Mouse (Mus musculus): ENCODE data around the gene Mrpl4. TPM values are rescaled to one million over a fixed set of nuclear protein-coding genes. Genes with fewer than 3 reads are reported as not detected.
A peak's percentile ranks its signal among the peaks of the same experiment; 100 is the strongest.

Gene Mrpl4
- polyA plus RNA-seq, 1 experiment: 45.1 TPM

- H3K9ac ChIP-seq (ENCODE audit: low read depth, poor library complexity, severe bottlenecking): no peak overlapping the region
- peaks cover 3% of the 10 kb centered on the region; the same call in 1 of the 2 replicates for H3K36me3 ChIP-seq (ENCODE audit: control insufficient read depth, insufficient read depth, low read length, poor library complexity, severe bottlenecking)
- peaks cover 9% of the 10 kb centered on the region for H3K4me1 ChIP-seq (ENCODE audit: control insufficient read depth, insufficient read depth, low read length)
- TF ChIP-seq POLR2A (IDR thresholded peaks at IDR 0.05; ENCODE audit: insufficient read depth, low read length) (no peak), EP300 (IDR thresholded peaks at IDR 0.05; ENCODE audit: insufficient read depth, low read depth, low read length) (no peak), CTCF (IDR thresholded peaks at IDR 0.05; ENCODE audit: low read depth, low read length) (no peak)
- H3K27me3 ChIP-seq (ENCODE audit: control insufficient read depth, insufficient read depth, low read length, poor library complexity, severe bottlenecking): no peaks in the 10 kb centered on the region
- no peak overlapping the region for H3K27ac ChIP-seq (ENCODE audit: insufficient read depth, low read length)
- H3K9me3 ChIP-seq (replicated peaks; ENCODE audit: control insufficient read depth, insufficient read depth, low read length, poor library complexity, severe bottlenecking): no peaks in the 10 kb centered on the region
- H3K4me3 ChIP-seq (ENCODE audit: low read depth, low read length): no peak overlapping the region
Observed at GRCm38 (mm10) chr9:21026849-21027248, 24.3 kb downstream of the Mrpl4 start.

DNA sequence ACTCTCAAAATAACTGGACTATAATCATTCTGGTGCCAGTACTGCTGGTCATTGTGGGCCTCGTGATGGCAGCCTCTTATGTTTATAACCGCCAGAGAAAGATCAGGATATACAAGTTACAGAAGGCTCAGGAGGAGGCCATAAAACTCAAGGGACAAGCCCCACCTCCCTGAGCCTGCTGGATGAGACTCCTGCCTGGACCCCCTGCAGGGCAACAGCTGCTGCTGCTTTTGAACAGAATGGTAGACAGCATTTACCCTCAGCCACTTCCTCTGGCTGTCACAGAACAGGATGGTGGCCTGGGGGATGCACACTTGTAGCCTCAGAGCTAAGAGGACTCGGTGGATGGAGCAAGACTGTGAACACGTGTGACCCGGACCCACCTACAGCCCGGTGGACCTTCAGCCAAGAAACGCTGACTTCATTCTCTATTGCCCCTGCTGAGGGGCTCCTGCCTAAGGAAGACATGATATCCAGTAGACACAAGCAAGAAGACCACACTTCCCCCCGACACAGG is 25.3 kb downstream of the Mrpl4 start:
- Histone ChIP-seq H3K4me1 (ENCODE audit: control insufficient read depth, insufficient read depth, low read length) (peaks cover 9% of the 10 kb centered on the region), H3K27ac (ENCODE audit: insufficient read depth, low read length) (no peak overlapping the region), H3K36me3 (ENCODE audit: control insufficient read depth, insufficient read depth, low read length, poor library complexity, severe bottlenecking) (peaks cover 3% of the 10 kb centered on the region; the same call in 1 of the 2 replicates), H3K9ac (ENCODE audit: low read depth, poor library complexity, severe bottlenecking) (no peak overlapping the region), H3K4me3 (ENCODE audit: low read depth, low read length) (no peak overlapping the region), H3K9me3 (replicated peaks; ENCODE audit: control insufficient read depth, insufficient read depth, low read length, poor library complexity, severe bottlenecking) (no peaks in the 10 kb centered on the region), H3K27me3 (ENCODE audit: control insufficient read depth, insufficient read depth, low read length, poor library complexity, severe bottlenecking) (no peaks in the 10 kb centered on the region; the same call in 1 of the 2 replicates)
- no peak for TF ChIP-seq POLR2A (IDR thresholded peaks at IDR 0.05; ENCODE audit: insufficient read depth, low read length)
- no peak for TF ChIP-seq CTCF (IDR thresholded peaks at IDR 0.05; ENCODE audit: low read depth, low read length)
- TF ChIP-seq EP300 (IDR thresholded peaks at IDR 0.05; ENCODE audit: insufficient read depth, low read depth, low read length): peak; percentile 80

DNA sequence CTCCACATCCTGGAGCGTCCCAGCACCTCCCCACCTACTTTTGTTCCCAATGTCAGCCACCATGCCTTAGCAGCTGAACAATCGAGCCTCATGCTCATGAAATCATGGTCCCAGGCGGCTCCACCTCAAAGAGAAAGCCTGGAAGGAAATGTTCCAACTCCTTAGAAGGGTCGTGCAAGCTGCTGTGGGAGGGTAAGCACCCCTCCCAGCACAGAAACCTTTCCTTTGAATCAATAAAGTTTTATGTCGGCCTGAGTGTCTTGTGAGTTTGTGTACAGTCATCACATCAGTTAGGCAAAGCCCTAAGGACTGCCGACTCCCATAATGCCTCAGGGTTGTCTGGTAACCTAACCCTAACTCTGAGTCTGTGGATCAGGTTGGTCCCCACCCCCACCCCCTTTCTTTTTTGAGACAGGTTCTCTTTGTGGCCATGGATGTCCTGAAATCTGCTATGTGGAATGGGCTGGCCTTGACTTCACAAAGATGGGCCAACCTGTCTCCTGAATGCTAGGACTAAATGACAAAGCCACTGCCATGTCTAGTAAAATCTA is 26.1 kb downstream of the Mrpl4 start:
- Histone ChIP-seq H3K27me3 (ENCODE audit: control insufficient read depth, insufficient read depth, low read length, poor library complexity, severe bottlenecking) (no peaks in the 10 kb centered on the region; the same call in 1 of the 2 replicates), H3K4me3 (ENCODE audit: low read depth, low read length) (no peak overlapping the region), H3K27ac (ENCODE audit: insufficient read depth, low read length) (0 out of 2 replicates have a peak overlapping the region, but pooled peaks have one; percentile 10)

DNA sequence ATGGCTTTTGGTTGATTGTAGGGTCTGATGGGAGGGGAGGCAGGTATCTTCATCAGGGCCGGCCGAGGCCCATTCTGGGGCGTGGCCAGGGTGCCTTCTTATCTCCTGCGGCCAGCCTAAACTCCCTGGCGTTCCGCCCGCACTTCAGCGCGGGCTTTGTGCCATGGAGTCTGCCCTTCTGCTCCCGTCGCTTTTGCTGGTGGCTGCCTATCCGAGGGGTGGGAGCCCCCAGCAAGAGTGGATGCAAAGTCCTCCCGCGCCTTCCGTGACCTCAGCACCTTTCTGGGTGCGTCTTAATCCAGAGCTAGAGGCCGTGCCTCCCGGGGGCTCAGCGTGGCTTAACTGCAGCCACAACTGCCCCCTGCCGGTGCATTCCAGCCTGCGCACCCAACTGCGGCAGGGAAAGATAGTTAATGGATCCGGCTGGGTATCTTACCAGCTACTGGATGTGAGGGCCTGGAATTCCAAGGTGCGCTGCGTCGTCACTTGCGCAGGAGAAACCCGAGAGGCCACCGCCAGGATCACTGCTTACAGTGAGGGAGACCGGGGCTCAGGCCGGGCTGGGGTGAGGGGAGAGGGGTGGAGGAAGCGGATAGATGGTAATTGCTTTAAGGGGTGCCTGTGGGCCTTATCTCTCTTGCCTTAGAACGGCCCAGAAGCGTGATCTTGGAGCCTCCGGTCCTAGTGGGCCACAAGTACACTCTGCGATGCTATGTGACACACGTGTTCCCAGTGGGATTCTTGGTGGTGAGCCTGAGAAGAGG is 26.9 kb downstream of the Mrpl4 start, which contains the start of gene Icam4:
Gene Icam4 (plus strand): TSS at position 83 of the 764 bp plus-strand sequence.
- peak within 1 kb of the TSS; percentile 53 for H3K4me3 ChIP-seq (ENCODE audit: low read depth, low read length)
- H3K9ac ChIP-seq (ENCODE audit: low read depth, poor library complexity, severe bottlenecking): peak within 1 kb of the TSS; percentile 23
- no peaks in the 10 kb centered on the region; the same call in 1 of the 2 replicates for H3K27me3 ChIP-seq (ENCODE audit: control insufficient read depth, insufficient read depth, low read length, poor library complexity, severe bottlenecking)
- no peak for TF ChIP-seq POLR2A (IDR thresholded peaks at IDR 0.05; ENCODE audit: insufficient read depth, low read length)
- TF ChIP-seq CTCF (IDR thresholded peaks at IDR 0.05; ENCODE audit: low read depth, low read length): peak; percentile 85
- TF ChIP-seq EP300 (IDR thresholded peaks at IDR 0.05; ENCODE audit: insufficient read depth, low read depth, low read length): 0 out of 2 replicates have a peak, but pooled peaks have one; percentile 38
- H3K27ac ChIP-seq (ENCODE audit: insufficient read depth, low read length): 0 out of 2 replicates have a peak within 1 kb of the TSS, but pooled peaks have one; percentile 10
- peaks cover 3% of the 10 kb centered on the region; the same call in 1 of the 2 replicates for H3K36me3 ChIP-seq (ENCODE audit: control insufficient read depth, insufficient read depth, low read length, poor library complexity, severe bottlenecking)
- H3K9me3 ChIP-seq (replicated peaks; ENCODE audit: control insufficient read depth, insufficient read depth, low read length, poor library complexity, severe bottlenecking): no peaks in the 10 kb centered on the region
- peaks cover 9% of the 10 kb centered on the region for H3K4me1 ChIP-seq (ENCODE audit: control insufficient read depth, insufficient read depth, low read length)

More for the DNA sequence above, 26.1 kb downstream of the Mrpl4 start:
- H3K36me3 ChIP-seq (ENCODE audit: control insufficient read depth, insufficient read depth, low read length, poor library complexity, severe bottlenecking): peaks cover 3% of the 10 kb centered on the region; the same call in 1 of the 2 replicates
- no peak overlapping the region for H3K9ac ChIP-seq (ENCODE audit: low read depth, poor library complexity, severe bottlenecking)
- peaks cover 9% of the 10 kb centered on the region for H3K4me1 ChIP-seq (ENCODE audit: control insufficient read depth, insufficient read depth, low read length)
- TF ChIP-seq EP300 (IDR thresholded peaks at IDR 0.05; ENCODE audit: insufficient read depth, low read depth, low read length): no peak
- no peak for TF ChIP-seq POLR2A (IDR thresholded peaks at IDR 0.05; ENCODE audit: insufficient read depth, low read length)
- no peak for TF ChIP-seq CTCF (IDR thresholded peaks at IDR 0.05; ENCODE audit: low read depth, low read length)
- no peaks in the 10 kb centered on the region for H3K9me3 ChIP-seq (replicated peaks; ENCODE audit: control insufficient read depth, insufficient read depth, low read length, poor library complexity, severe bottlenecking)

GRCm38 (mm10) chr9:21030055-21030600 is 27.6 kb downstream of the Mrpl4 start:
- Histone ChIP-seq H3K9me3 (replicated peaks; ENCODE audit: control insufficient read depth, insufficient read depth, low read length, poor library complexity, severe bottlenecking) (no peaks in the 10 kb centered on the region), H3K27me3 (ENCODE audit: control insufficient read depth, insufficient read depth, low read length, poor library complexity, severe bottlenecking) (no peaks in the 10 kb centered on the region; the same call in 1 of the 2 replicates), H3K4me1 (ENCODE audit: control insufficient read depth, insufficient read depth, low read length) (peaks cover 9% of the 10 kb centered on the region), H3K36me3 (ENCODE audit: control insufficient read depth, insufficient read depth, low read length, poor library complexity, severe bottlenecking) (peaks cover 3% of the 10 kb centered on the region; the same call in 1 of the 2 replicates), H3K9ac (ENCODE audit: low read depth, poor library complexity, severe bottlenecking) (peak overlapping the region; percentile 23), H3K27ac (ENCODE audit: insufficient read depth, low read length) (no peak overlapping the region), H3K4me3 (ENCODE audit: low read depth, low read length) (peak overlapping the region; percentile 44)
- TF ChIP-seq CTCF (IDR thresholded peaks at IDR 0.05; ENCODE audit: low read depth, low read length) (no peak), POLR2A (IDR thresholded peaks at IDR 0.05; ENCODE audit: insufficient read depth, low read length) (no peak), EP300 (IDR thresholded peaks at IDR 0.05; ENCODE audit: insufficient read depth, low read depth, low read length) (no peak)
